Mouse (Mus musculus) kidney, adult 8-10 months (tissue): Measurements from ENCODE around the gene Srprb.

Experiments used
- DNase-seq, 2 experiments: peaks; one replicate each; pipeline ENCODE4 v3.0.0; 2022

Srprb gene

DNA sequence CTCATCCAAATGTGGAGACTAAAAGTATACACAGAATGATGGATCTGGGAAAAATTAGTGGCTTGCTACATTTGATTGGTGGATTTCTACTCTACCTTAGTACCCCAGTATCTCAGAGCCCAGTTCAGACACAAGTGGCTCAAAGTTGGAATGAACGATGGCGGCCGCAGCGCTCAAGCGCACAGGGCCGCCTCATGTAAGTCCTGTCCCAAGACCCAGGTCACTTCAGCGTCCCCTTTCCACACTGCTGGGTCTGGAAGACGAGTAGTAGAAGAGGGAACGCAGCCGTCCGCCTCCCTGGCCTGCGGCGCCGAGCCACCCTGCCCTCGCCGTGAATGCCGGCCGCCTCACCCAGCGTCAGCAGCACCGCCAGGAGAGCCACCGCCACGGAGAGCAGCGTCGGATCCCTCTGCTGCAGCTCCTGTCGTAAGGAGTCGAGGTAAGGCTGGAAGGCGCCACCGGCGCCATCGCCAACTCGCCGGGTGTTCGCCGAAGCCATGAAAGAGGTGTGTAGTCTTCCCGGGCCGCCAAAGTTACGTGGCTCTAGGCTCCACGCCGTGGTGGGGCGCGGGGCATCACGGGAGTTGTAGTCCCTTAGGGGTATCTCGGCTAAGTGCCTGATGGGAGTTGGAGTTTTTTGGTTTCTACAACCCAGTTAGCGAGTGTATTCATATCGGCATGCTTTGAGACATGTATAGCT lies at the start of gene Srprb:
TSS of gene Srprb (minus strand) at position 577 of the 700 bp plus-strand sequence.
- peak; percentile 89 to 93 for DNase-seq

DNA sequence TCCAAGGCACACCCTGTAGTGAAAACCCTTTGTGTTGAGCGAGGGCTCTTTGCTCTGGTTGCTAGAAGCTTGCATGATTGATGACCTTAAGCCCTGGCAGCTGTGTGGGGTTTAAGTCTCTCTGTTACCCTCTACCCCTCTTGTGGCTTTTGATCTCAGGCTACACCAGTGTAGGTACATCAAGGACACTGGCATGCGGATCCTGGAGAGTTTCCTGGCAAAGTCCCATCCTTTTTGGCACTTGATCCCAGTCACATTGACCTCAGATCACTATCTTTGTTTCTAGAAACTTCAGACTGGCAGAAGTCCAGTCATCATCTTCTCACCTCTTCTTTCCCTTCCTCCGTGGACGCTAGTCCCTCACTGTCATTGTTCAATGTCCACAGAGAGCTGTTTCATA lies 46.7 kb upstream of the Srprb start:
- no peak for DNase-seq

- no peak for DNase-seq
Measured at GRCm38 (mm10) chr9:103246526-103247168, 44.7 kb upstream of the Srprb start.

DNA sequence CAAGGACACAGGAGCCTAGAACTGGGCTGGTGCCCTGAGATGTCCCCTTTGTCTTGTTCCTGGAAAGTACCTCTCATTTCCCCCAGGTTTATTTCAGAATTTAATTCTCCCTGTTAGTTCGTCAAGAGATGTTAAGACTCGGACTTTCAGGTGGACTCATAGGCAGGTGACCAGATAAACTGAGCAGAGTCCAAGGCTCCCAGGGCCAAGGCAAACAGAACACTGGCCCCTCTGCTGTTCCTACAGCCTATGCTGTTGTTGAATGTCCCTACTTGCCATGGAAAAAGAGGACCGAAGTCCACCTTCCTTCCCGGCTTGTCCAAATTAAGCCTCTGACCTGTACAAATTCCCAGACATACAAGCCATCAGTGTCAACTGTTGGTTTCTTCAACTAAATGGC lies 41.7 kb upstream of the Srprb start:
- peak in 1 of 2 experiments; percentile 22 for DNase-seq

DNA sequence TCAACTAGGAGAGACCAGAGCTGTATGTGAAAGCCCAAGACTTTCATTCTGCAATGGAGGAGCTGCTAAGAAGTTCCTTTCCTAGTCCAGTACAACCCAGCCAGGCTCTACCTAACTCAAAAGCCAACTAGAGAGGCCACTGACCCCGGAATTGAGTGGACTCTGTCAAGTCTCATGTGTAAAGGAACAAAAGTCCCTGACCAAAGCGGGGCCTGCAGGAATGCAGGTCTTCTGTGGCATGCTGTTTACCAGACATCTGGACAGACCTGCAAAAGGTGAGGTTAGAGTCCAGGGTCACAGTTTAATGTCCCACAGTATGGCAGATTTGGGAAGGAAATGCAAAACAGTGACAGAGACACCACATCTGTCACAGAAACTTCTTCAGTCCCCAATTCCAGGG lies 39.3 kb upstream of the Srprb start:
- DNase-seq = peak in 1 of 2 experiments; percentile 18

DNA sequence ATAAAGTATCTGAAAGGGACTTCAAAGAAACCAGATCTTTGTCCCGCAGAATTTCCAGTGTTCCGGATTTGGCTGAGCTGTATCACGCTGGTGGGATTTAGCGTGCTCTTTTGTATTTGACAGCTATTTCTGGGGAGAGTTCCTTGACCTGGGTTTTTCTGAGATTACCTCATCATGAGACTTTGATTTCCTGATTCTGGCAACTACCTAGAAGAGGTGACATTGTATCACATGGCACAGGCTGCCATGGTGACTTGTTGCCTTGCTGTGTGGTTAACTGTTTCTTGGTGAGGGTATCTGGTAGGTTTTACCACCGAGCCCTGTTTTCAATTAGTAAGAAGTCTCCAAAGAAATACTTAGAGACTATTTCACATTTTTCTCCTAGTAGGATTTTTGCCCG lies 37.5 kb upstream of the Srprb start:
- no peak for DNase-seq

GRCm38 (mm10) chr9:103234565-103235165 lies 32.7 kb upstream of the Srprb start:
- peak in 1 of 2 experiments; percentile 12 for DNase-seq

- no peak for DNase-seq
Measured at GRCm38 (mm10) chr9:103234059-103234458, 32.1 kb upstream of the Srprb start.

- no peak for DNase-seq
Measured at GRCm38 (mm10) chr9:103233006-103233395, 31.1 kb upstream of the Srprb start.

- DNase-seq = no peak
Measured at GRCm38 (mm10) chr9:103232232-103233005, 30.5 kb upstream of the Srprb start.

- DNase-seq = peak; percentile 32 to 47
Measured at GRCm38 (mm10) chr9:103230151-103230951, 28.4 kb upstream of the Srprb start, which contains the start of the genes Gm20425 and Trf. TSS of gene Gm20425 (minus strand) at chr9:103230307. TSS of gene Trf (minus strand) at chr9:103230444.

DNA sequence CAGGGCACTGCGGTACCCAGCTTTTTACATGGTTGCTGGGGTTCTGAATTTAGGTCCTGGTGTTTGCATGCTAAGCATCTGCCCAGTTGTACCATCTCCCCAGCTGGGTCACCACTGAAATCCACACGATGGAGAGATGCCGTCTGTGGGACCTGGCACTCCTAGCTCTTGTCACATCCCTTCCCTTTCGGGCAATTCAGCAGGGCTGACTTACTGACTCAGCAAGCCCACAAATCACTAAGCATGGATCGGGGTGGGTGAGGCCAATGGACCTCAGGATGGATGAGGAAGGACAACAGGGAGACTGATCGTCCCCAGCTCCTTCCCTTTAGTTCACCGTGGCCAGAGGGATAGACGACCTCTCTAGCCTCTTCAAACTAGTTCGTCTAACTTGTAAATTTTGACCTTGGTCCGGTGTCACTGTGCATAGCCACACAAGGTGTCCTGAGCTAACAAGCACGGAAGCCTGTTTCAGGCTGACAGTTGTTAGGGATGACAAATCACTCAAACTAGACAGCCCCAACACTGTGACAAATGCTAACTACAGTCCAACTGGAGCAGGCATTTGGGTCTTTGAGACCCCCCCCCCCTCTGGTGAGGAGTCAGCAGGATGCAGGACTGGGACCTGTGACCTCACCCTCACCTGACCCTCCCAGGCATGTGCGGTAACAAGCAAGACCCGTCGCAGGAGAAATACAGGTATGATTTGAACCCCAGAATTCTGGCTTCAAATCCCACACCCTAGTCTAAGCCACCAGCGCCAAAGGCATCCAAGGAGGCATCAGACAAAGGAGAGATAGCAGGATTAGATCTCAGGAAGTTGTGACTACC lies 27.3 kb upstream of the Srprb start:
- no peak for DNase-seq

- no peak for DNase-seq
Measured at GRCm38 (mm10) chr9:103228370-103229003, 26.6 kb upstream of the Srprb start.

- DNase-seq = no peak
Measured at GRCm38 (mm10) chr9:103227760-103228159, 25.8 kb upstream of the Srprb start.

DNA sequence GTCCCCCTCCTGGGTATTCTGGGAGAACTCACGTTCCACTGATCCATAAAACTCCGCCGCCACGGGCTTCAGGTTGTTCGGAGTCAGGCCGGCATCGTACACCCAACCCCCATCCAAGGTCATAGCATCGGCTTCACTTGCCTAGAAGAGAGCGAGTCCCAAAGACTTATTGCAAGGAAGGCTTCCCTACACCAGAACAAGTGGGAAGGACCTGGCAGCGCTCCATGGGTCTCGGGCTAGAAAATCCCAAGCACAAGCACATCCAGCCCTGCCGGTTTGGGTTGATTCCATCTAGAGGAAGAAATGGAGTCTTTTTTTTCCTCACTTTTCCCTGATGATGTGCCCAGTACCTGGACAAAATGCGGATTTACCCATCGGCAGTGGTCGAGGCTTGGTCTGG lies 24.9 kb upstream of the Srprb start:
- peak in 1 of 2 experiments; percentile 19 for DNase-seq

- peak in 1 of 2 experiments; percentile 18 for DNase-seq
Measured at GRCm38 (mm10) chr9:103225464-103225863, 23.5 kb upstream of the Srprb start.

GRCm38 (mm10) chr9:103224721-103225120 lies 22.8 kb upstream of the Srprb start:
- no peak for DNase-seq

- no peak for DNase-seq
Measured at GRCm38 (mm10) chr9:103214281-103214680, 12.3 kb upstream of the Srprb start.

- DNase-seq = no peak
Measured at GRCm38 (mm10) chr9:103213631-103214030, 11.7 kb upstream of the Srprb start.

- peak in 1 of 2 experiments; percentile 7 for DNase-seq
Measured at GRCm38 (mm10) chr9:103212654-103213420, 10.9 kb upstream of the Srprb start.
